Mouse (Mus musculus) cerebellum, adult 9-11 months (tissue): ENCODE results near the gene Zfp579.
"Not testable (repeated sequence)": the region's sequence is repeated elsewhere in the genome, so short reads cannot be mapped to it uniquely, and the experiment has no call there.

Experiments
- DNase-seq: peaks from one replicate; pipeline ENCODE4 v3.0.0; 2022

The Zfp579 gene

DNA sequence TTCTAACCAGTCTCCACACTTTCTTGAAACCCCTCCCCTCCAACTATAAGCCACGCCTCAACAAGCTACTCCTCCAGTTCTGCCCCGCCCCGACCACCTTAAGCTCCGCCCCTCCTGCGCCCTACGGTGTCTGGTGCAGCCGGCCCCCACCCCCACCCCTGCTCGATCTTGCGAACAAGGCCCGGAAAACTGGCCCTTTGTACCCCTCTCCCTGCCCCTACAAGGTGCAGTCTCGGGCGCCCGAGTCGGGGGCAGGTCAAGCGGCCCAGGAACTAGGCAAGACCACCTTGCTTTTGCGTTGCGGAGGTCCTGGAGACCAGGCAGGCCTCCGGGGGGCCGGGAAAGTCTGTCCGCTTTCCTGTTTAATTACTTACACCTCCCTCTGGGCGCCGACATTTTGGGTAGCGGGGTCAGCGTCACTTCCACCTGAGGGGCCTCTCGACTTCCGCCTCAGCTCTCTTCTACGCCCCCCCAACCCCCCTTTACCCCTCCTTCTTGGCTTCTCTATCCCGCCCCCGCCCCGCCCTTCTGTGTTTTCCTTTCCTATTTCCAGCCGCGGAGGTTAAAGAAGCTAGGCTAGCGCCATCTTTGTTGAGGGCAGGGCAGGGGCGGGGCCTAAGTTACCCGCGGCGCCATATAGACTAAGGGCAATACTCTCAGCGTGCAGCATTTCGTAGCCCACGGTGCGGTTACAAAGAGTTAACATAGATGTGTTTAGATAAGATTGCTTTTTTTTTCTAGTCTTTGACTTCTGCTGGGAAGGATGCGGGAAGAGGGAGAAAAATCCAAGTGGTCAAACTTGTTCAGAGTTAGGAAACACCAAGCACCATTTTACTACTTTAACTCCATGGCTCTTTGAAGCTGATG, 18.5 kb upstream of the Zfp579 start, which contains the start of the genes Zfp524 and Fiz1:
TSS of gene Zfp524 (plus strand) at position 165 of the 867 bp plus-strand sequence.
TSS of gene Fiz1 (minus strand) at position 447 of the 867 bp plus-strand sequence.
- peak; percentile 95 for DNase-seq

DNA sequence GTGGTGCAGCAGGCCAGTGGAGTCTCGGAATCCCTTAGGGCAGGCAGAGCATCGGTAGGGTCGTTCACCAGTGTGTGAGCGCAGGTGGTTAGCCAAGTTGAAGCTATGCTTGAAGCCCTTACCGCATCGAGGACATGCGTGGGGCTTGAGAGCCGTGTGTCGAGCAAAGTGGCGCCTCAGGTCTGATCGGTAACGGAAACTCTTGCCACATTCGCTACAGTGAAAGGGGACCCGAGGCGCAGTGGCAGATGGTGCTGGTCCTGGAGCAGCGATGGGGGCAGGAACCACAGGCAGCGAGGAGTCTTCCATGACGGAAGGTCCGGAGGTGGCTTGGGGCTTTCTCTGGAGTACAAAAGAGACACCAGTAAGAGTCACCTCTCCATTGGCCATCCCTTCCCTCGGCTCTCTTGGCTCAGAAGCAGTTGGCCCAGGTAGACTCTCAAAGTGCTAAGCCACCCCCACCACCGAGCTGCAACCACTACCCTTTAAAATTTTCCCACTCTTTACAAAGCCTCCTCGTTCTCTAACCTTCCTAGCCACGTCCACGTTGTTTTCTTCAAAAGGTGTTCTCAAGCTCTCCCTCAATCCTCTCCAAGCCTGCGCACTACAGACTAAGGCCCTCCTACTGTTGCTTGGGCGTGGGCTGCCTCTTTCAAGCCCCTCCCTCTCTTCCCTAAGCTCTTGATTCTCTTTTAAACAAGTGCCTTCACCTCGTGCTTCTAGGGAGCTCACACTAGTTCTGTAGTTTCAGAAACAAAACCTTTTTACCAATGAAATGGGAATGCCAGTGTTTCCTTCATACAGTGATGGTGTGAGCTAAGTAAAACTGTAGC, 16.9 kb upstream of the Zfp579 start:
- DNase-seq, result peak; percentile 59

- DNase-seq, result no peak
These were observed 12.3 kb upstream of the Zfp579 start for GRCm38 (mm10) chr7:5008229-5008628.

- not testable (repeated sequence) for DNase-seq
These were observed 6.9 kb upstream of the Zfp579 start for GRCm38 (mm10) chr7:5002876-5003275.

DNA sequence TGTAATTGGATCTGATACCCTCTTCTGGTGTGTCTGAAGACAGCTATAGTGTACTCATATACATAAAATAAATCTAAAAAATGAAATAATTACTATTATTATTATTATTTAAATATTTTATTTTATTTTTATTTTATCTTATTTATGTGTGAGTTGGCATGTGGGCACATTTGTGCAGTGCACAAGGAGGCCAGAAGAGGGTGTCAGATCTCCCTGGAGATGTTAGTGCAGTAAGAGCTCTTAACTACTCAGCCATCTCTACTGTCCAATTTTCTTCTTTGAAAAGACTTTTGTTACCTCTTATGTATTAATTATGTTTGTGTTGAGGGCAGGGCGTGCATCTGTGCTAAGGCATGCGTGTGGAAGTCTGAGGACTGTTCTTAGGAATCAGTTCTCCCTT, 3.9 kb upstream of the Zfp579 start:
- DNase-seq, result no peak

GRCm38 (mm10) chr7:4996934-4997333, 976 bp upstream of the Zfp579 start:
- DNase-seq, result no peak

DNA sequence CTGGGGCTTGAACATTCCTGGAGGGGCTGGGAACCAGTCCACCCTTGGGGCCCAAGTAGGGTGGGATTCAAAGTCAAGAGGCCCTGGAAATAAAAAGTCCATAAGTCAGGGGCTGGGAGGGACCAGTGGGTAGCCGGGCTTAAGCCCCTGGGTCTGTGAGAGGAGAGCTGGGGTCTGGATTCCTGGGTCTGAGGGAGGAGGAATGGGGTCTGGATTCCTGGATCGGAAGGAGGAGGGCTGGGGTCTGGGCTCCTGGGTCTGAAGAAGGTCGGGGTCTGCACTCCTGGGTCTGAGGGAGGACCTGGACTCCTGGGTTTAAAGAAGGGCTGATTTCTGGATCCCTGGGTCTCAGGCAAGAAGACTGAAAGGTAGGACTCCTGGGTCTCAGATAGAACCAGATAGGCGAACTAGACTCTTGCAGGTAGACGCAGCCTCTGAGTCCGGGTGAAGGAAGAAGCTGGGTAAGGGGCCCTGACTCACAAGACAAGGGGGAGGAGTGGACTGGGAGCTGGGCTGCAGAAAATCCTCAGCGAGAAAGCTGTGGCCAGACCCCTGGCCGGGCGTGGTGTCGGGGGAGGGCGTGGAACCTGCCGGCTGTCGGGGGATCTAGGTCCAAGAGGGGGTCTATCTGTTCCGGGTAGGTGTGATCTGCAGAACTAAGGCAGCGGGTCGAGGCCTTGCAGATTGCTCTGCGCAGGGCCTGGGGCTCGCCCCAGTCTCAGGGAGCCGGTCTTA, 523 bp downstream of the Zfp579 start:
- DNase-seq, result no peak

GRCm38 (mm10) chr7:4993999-4994788, 1.8 kb downstream of the Zfp579 start:
- peak; percentile 68 for DNase-seq

DNA sequence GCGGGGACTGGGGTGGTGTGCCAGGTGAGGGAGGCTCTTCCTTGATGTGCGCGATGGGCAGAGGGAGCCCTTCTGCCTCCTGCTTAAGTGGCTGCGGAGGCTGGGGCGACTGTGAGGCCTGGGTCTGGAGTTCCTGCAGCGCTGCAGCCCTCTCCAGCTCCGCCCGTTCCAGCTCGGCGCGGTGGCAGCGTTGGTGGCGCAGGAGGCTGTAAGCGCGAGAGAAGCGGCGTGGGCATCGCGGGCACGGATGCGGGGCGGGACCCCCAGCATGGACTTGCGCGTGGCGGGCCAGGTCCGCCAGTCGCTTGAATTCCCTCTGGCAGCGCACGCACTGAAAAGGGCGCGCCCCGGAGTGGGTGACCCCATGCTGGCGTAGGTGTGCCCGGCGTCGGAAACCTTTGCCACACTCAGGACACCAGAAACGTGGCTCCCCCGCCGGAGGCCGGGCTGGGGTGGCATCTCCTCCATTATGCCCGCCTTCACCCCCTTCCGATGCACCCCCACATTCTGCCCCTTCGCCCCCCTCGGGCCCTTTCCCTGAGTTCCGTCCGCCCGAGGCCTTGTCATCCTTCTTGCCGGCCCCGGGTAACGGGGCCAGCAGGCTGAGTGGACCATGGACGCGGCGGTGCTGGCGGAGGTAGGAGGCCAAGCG, 2.5 kb downstream of the Zfp579 start:
- DNase-seq, result peak; percentile 60

- no peak for DNase-seq
These were observed 7.7 kb downstream of the Zfp579 start for GRCm38 (mm10) chr7:4988250-4988649.

DNA sequence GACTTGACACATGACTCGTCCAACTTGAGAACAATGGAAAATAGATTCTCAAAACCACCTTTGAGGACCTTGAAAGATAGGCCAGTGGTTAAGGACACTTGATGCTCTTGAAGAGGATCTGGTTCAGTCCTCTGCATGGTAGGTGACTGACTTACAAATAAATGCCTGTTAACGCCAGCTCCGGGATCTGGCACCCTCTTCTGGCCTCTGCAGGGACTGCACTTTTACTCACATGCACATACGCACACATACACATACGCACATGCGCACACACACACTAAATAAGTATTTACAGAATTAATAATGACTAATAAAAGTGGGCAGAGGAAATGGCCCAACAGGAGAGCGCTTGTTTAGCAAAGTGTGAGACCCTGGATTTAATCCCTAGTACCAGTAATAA, 19.1 kb downstream of the Zfp579 start:
- DNase-seq, result no peak

- no peak for DNase-seq
These were observed 20.5 kb downstream of the Zfp579 start for GRCm38 (mm10) chr7:4975455-4975854.

DNA sequence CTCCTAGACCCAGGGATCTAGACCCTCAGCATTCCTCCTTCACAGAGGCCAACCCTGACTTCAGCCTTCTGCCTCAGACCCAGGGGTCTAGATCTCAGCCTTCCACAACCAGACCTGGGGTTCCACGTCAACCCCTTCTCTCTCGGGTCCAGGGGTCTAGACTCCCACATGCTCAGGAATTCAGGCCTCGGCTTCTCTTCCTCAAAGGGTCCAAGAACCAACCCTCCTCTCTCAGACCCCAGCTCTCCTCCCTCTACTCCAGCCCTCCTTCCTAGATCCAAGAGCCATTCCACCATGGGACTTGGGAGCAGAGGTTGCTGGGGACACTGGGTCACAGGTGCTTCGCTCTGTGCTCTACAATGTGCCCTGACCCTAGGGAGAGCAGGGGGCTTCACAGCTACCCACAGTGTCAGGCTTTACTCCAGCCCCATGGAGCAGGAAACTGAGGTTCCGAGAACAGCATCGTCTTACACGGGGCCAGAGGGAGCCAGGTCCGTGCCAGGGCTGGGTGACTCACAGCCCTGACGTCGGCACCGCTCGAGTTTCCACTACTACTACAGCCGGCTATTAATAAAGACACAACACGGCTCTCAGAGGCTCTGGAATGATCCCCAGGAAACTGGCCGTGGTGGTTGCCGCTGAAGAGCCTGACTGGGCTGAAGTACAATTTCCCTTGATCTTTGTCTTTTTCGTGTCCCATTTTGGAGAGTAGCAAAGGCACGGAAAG, 23.5 kb downstream of the Zfp579 start:
- no peak for DNase-seq

DNA sequence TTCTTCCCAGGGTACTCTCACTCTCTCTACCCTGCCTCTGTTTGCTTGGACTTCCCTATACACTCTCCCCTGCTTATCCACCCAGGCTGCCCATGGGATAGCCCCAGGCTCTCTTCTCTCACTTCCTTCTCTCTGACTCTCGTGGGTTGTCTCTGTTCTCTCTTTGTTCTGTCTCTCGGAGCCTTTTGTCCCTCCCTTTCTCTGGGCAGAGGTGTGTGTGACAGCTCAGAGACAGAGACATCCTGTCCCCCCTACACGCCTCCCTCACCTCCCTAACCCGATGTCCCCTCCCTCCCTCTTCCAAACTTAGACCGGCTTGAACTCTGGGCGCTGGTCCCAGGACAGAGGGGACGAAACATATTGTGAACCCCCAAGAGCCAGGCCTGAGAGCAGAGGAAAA, 24.2 kb downstream of the Zfp579 start:
- no peak for DNase-seq

- DNase-seq, result no peak
These were observed 24.9 kb downstream of the Zfp579 start, which contains the start of gene Sbk3 for GRCm38 (mm10) chr7:4971068-4971467. TSS of gene Sbk3 (minus strand) at chr7:4971168.

DNA sequence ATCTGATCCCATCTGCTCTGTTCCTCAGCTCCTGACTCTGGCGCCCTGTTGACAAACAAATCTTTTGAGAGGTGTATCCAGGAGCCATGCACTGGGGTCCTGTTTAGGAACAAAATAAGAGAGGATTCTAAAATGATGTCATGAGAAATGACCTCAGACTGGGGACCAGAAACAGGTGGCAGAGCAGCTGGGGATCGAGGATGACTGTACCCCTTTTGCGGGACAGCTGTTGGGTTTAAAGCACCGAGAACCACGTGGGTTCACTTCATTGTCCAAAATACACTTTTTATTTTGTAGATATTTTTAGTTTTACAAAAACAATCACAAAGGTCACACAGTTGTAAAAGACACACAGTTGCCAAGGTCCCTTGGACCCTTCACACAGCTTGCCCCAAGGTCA, 31.0 kb downstream of the Zfp579 start:
- no peak for DNase-seq

GRCm38 (mm10) chr7:4964272-4964671, 31.7 kb downstream of the Zfp579 start, which contains the start of gene Sbk2:
TSS of gene Sbk2 (minus strand) at chr7:4964406.
- DNase-seq, result peak; percentile 45

DNA sequence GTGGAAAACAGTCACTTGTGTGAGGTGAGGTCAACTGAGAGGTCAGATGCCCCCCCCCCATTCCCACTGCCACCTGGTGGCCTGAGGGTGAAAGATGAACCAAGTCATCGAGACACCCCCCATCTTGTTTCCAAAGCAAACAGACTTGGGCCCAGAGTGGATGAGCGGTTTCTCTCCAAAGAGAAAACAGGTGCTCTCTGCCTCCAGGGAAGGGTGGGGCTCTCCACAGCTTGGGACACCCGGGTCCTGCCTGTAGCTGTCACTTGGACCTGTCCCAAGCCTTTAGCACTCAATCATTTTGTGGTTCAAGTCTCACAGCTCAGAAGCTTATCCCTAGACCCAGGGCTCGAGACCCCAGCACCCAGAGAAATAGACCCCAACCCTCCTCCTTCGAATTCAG, 32.4 kb downstream of the Zfp579 start:
- DNase-seq, result no peak

DNA sequence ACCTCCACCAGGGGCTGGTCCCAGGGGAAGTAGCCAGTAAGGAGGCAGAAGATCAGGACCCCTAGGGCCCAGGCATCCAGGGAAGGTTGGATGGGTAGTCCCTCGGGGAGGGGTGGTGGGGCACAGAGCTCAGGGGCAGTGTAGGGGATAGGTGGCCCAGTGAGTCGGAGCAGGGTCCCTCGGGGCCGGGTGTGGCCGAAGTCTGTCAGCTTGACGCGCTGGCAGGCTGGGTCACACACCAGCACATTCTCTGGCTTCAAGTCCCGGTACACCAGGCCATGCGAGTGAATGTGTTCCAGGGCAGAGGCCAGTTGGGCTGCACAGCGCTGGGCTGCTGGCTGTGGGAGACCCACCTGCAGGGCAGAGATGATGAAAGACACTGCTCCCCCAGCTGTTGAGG, 38.6 kb downstream of the Zfp579 start:
- DNase-seq, result no peak

DNA sequence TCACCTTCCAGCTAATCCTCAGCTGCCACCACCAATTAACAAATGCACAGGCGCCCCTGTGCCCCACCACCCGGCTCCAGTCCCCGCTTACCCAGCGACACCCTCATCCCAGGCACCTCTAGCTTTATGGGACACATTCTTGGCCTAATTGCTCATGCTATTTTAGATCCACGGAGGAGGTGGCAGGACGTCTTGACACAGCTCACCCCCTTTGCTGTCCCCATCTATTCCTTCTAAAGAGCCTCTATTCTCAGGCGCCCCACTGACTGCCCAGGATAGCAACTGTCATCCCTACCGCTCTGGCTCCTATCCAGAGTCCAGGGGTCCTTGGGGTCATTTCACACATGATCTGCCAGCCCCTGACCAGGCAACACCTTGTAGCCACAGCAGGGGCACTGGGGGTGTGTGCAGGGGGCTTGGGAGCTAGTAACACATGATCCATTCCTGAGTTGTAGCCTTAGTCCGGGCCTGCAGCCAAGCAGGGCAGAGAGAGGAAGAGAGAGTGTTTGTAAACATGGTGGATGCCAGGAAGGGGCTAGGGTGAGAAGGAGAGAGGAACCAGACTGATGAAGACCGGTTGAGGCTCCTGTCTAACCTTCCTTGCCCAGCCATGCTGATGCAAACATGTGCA, 42.0 kb downstream of the Zfp579 start:
- DNase-seq, result no peak
